Mouse (Mus musculus) hindbrain, embryonic 14.5 days (tissue): Measurements from ENCODE around the gene Mgl2. TPM values are rescaled to one million over a fixed set of nuclear protein-coding genes. Genes with fewer than 3 reads are reported as not detected.
"Not testable (repeated sequence)": the region's sequence is repeated elsewhere in the genome, so short reads cannot be mapped to it uniquely, and the experiment has no call there.

ENCODE experiments used
- ATAC-seq: fragments of 200-750 bp; cut with Nextera tagmentation; 2 replicates; pipeline ENCODE4 v1.8.0; 2017; ENCODE audit warnings: moderate number of reproducible peaks, mild to moderate bottlenecking, moderate TSS enrichment, moderate library complexity; ENCODE audit not compliant: low FRiP score
- DNase-seq: peaks from one replicate; pipeline ENCODE4 v3.0.0-alpha.2; 2015; ENCODE audit warnings: low spot score
- H3K27ac ChIP-seq: fragments of 300-500 bp; sonication (generic); 2 replicates; pipeline ENCODE4 v1.5.1; 2014; ENCODE audit warnings: mild to moderate bottlenecking, moderate library complexity
- H3K27me3 ChIP-seq: fragments of 300-500 bp; sonication (generic); 2 replicates; pipeline ENCODE4 v1.6.1; 2014; ENCODE audit warnings: mild to moderate bottlenecking, low read length, mixed read lengths; ENCODE audit not compliant: control insufficient read depth, insufficient read depth
- H3K36me3 ChIP-seq: fragments of 300-500 bp; sonication (generic); replicated peaks from 2 replicates; pipeline ENCODE4 v1.6.1; 2014; ENCODE audit not compliant: control insufficient read depth, insufficient read depth
- H3K4me1 ChIP-seq: fragments of 300-500 bp; sonication (generic); replicated peaks from 2 replicates; pipeline ENCODE4 v1.6.1; 2014; ENCODE audit warnings: antibody characterized with exemption, low read length, mixed read lengths; ENCODE audit not compliant: control insufficient read depth, insufficient read depth
- H3K4me2 ChIP-seq: fragments of 300-500 bp; sonication (generic); replicated peaks from 2 replicates; pipeline ENCODE4 v1.6.1; 2014; ENCODE audit warnings: mild to moderate bottlenecking, moderate library complexity
- H3K4me3 ChIP-seq: fragments of 300-500 bp; sonication (generic); replicated peaks from 2 replicates; pipeline ENCODE4 v1.5.1; 2014; ENCODE audit warnings: mild to moderate bottlenecking, low read length
- H3K9ac ChIP-seq: fragments of 300-500 bp; sonication (generic); 2 replicates; pipeline ENCODE4 v1.6.1; 2014
- H3K9me3 ChIP-seq: fragments of 300-500 bp; sonication (generic); 2 replicates; pipeline ENCODE4 v1.6.1; 2016; ENCODE audit warnings: low read length; ENCODE audit not compliant: control insufficient read depth
- WGBS: fragments of 180-500 bp; shearing (Covaris S2); extraction: QIAGEN DNeasy Blood & Tissue Kit; methylation state at CpG from one replicate; pipeline ENCODE4 v1.1.7; 2014; 5-methylcytosine and 5-hydroxymethylcytosine counted together
- polyA plus RNA-seq: library from polyadenylated mRNA; unstranded; fragments of >200 nt; fragmentation: Nextera tagmentation; extraction: Ambion mirVana; gene quantifications from 2 replicates; pipeline ENCODE4 v1.2.1, GENCODE M21; 2014

The Mgl2 gene
- polyA plus RNA-seq, 1 experiment from 2014 or later: 1.1 TPM

DNA sequence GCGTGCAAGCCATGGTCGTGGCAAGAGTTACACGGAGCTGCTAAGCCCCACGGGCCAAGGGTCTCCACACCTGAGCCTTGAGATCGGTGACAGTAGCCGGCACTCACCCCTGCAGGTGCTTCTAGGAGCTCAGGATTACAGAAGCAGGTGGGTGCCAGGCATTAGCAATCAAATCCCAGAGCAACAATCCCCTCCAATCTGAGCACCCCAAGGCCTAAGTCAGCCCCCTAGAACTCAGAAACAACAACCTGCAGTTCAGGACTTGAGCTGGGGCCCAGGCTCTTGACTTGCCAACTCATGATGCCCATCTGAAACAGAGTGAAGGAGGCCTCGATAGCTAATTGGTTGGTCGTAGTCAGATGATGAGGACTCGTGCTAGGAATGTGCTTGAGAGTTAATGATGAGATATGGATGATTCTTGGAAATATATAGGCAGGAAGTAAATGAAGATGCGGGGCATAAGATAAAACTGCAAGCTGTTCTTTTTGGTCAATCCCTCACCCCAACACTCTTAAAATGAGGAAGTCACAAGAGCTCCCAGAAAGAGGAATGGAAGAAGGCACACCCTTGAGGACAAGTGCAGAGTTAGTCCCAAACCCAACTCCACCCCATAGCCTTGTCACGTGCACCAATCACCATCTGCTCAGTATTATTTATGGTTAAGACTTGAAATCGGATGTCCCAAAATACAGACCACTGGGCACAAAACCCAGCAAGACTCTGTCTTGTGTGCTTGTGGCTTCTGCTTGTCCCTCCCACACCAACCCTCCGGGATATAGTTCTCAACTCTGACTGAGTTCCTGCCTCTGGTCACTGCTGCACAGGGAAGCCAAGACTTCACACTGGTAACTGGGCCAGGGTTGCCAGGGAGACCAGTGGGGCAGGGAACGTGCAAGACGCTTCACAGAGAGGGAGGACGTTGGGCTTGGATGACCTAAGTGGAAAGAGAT, 36.1 kb downstream of the Mgl2 start:
- ATAC-seq (no peak), DNase-seq (no peak)
- no peak overlapping the region for H3K9ac ChIP-seq
- no peak overlapping the region for H3K4me3 ChIP-seq
- 76% methylated on average over 16 of the region's 16 CpGs for WGBS
- H3K9me3 ChIP-seq: no peaks in the 10 kb centered on the region
- no peaks in the 10 kb centered on the region for H3K36me3 ChIP-seq
- no peaks in the 10 kb centered on the region for H3K4me1 ChIP-seq
- H3K4me2 ChIP-seq: no peak overlapping the region
- no peak overlapping the region for H3K27ac ChIP-seq
- no peaks in the 10 kb centered on the region for H3K27me3 ChIP-seq

GRCm38 (mm10) chr11:70168136-70168535, 38.0 kb downstream of the Mgl2 start:
- DNase-seq (no peak), ATAC-seq (no peak)
- H3K4me1 ChIP-seq: no peaks in the 10 kb centered on the region
- no peak overlapping the region for H3K4me2 ChIP-seq
- no peaks in the 10 kb centered on the region for H3K36me3 ChIP-seq
- H3K9me3 ChIP-seq: no peaks in the 10 kb centered on the region
- H3K4me3 ChIP-seq: no peak overlapping the region
- no peaks in the 10 kb centered on the region for H3K27me3 ChIP-seq
- 71% methylated on average over 7 of the region's 7 CpGs for WGBS
- no peak overlapping the region for H3K27ac ChIP-seq
- no peak overlapping the region for H3K9ac ChIP-seq

GRCm38 (mm10) chr11:70169471-70169870, 39.3 kb downstream of the Mgl2 start:
- not testable (repeated sequence) for H3K27ac ChIP-seq, H3K9ac ChIP-seq, H3K27me3 ChIP-seq, H3K4me3 ChIP-seq, H3K4me1 ChIP-seq, H3K4me2 ChIP-seq, DNase-seq, ATAC-seq, H3K36me3 ChIP-seq, H3K9me3 ChIP-seq
- WGBS: 90% methylated on average over 5 of the region's 7 CpGs

GRCm38 (mm10) chr11:70170291-70170690, 40.2 kb downstream of the Mgl2 start:
- Histone ChIP-seq H3K4me1 (no peaks in the 10 kb centered on the region), H3K36me3 (no peaks in the 10 kb centered on the region), H3K27me3 (no peaks in the 10 kb centered on the region), H3K9ac (no peak overlapping the region), H3K27ac (no peak overlapping the region), H3K9me3 (no peaks in the 10 kb centered on the region), H3K4me3 (no peak overlapping the region), H3K4me2 (no peak overlapping the region)
- DNase-seq (no peak), ATAC-seq (no peak)
- 84% methylated on average over 7 of the region's 7 CpGs for WGBS

- Histone ChIP-seq H3K36me3 (no peaks in the 10 kb centered on the region), H3K27me3 (no peaks in the 10 kb centered on the region), H3K4me1 (no peaks in the 10 kb centered on the region), H3K9ac (no peak overlapping the region), H3K4me2 (no peak overlapping the region), H3K27ac (no peak overlapping the region), H3K9me3 (no peaks in the 10 kb centered on the region), H3K4me3 (no peak overlapping the region)
- ATAC-seq (no peak), DNase-seq (no peak)
- WGBS: 87% methylated on average over 7 of the region's 7 CpGs
Observed at GRCm38 (mm10) chr11:70171181-70171580, 41.1 kb downstream of the Mgl2 start.

DNA sequence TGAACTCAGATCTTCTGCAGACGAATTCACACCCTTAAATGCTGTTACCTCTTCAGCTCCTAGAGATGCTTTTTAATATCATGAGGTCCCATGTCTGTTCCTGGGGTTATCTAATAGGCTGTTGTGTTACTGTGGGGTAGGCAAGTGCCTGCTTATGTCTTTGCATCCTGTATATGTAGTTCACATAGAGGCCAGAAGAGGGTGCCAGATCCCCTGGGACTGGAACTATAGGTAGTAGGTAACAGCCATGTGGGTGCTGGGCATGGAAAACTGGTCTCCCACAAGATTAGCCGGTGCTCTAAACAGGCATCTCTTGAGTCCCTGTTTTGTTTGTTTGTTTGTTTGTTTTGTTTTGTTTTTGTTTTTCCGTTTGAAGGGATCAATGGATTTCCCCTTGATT, 41.7 kb downstream of the Mgl2 start:
- Histone ChIP-seq H3K36me3 (no peaks in the 10 kb centered on the region), H3K9me3 (no peaks in the 10 kb centered on the region), H3K27me3 (no peaks in the 10 kb centered on the region), H3K4me2 (no peak overlapping the region), H3K4me3 (no peak overlapping the region), H3K9ac (no peak overlapping the region), H3K27ac (no peak overlapping the region), H3K4me1 (no peaks in the 10 kb centered on the region)
- ATAC-seq: no peak
- DNase-seq: no peak
- 54% methylated on average over 3 of the region's 3 CpGs for WGBS

- no peak overlapping the region for H3K9ac ChIP-seq
- no peaks in the 10 kb centered on the region for H3K36me3 ChIP-seq
- DNase-seq (no peak), ATAC-seq (no peak)
- no peak overlapping the region for H3K27ac ChIP-seq
- no peaks in the 10 kb centered on the region for H3K4me1 ChIP-seq
- H3K27me3 ChIP-seq: no peaks in the 10 kb centered on the region
- H3K4me2 ChIP-seq: no peak overlapping the region
- no peak overlapping the region for H3K4me3 ChIP-seq
- H3K9me3 ChIP-seq: no peaks in the 10 kb centered on the region
- WGBS: 61% methylated on average over 5 of the region's 5 CpGs
Observed at GRCm38 (mm10) chr11:70172298-70172697, 42.2 kb downstream of the Mgl2 start.

DNA sequence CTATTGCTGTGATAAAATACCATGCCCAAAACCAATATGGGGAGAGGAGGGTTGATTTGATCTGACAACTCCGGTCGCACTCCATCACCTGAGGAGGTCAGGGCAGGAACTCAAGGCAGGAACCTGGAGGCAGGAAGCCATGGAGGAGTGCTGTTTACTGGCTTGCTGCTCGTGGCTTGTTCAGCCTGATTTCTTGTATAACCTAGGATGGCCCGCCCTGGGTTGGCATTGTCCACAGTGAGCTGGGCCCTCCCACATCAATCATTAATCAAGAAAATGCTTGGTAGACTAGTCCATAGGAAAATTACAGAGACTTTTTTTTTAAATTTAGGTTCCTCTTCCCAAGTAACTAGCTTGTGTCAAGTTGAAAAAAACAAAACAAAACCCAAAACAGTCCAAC, 44.4 kb downstream of the Mgl2 start:
- WGBS: 80% methylated on average over 4 of the region's 4 CpGs

GRCm38 (mm10) chr11:70177647-70178046, 47.5 kb downstream of the Mgl2 start:
- Histone ChIP-seq H3K9me3 (no peaks in the 10 kb centered on the region), H3K9ac (no peak overlapping the region), H3K27me3 (no peaks in the 10 kb centered on the region), H3K4me3 (no peak overlapping the region), H3K4me1 (no peaks in the 10 kb centered on the region), H3K27ac (no peak overlapping the region), H3K4me2 (no peak overlapping the region), H3K36me3 (no peaks in the 10 kb centered on the region)
- DNase-seq (no peak), ATAC-seq (no peak)
- WGBS: 75% methylated on average over 8 of the region's 8 CpGs

More for the DNA sequence above, 44.4 kb downstream of the Mgl2 start:
- H3K27ac ChIP-seq: no peak overlapping the region
- DNase-seq (no peak), ATAC-seq (no peak)
- no peak overlapping the region for H3K4me3 ChIP-seq
- no peaks in the 10 kb centered on the region for H3K4me1 ChIP-seq
- no peak overlapping the region for H3K9ac ChIP-seq
- no peaks in the 10 kb centered on the region for H3K27me3 ChIP-seq
- H3K4me2 ChIP-seq: no peak overlapping the region
- no peaks in the 10 kb centered on the region for H3K36me3 ChIP-seq
- no peaks in the 10 kb centered on the region for H3K9me3 ChIP-seq
